Mouse (Mus musculus): ENCODE data around the gene Tmem204. TPM values are rescaled to one million over a fixed set of nuclear protein-coding genes. Genes with fewer than 3 reads are reported as not detected.

The Tmem204 gene
- polyA plus RNA-seq, 1 experiment from 2014 or later = 9.4 TPM

- Histone ChIP-seq H3K4me1 (ENCODE audit: insufficient read depth) (peaks cover 19% of the 10 kb centered on the region), H3K27ac (ENCODE audit: low read depth) (peak overlapping the region; percentile 87), H3K36me3 (replicated peaks; ENCODE audit: insufficient read depth, low read length) (peaks cover 16% of the 10 kb centered on the region), H3K9ac (replicated peaks) (peak overlapping the region; percentile 76), H3K27me3 (ENCODE audit: insufficient read depth, low read length) (no peaks in the 10 kb centered on the region), H3K4me3 (ENCODE audit: low read depth, low read length) (peak overlapping the region; percentile 73), H3K9me3 (ENCODE audit: low read length) (no peaks in the 10 kb centered on the region), H3K4me2 (ENCODE audit: low read depth, low read length) (peak overlapping the region; percentile 83)
- under 1% methylated on average over 55 of the region's 55 CpGs for WGBS (ENCODE audit: insufficient replicate concordance)
- ATAC-seq (peak; percentile 84), DNase-seq (peak; percentile 84)
- TF ChIP-seq EP300 (IDR thresholded peaks at IDR 0.05; ENCODE audit: low read depth) = 0 out of 2 replicates have a peak, but pooled peaks have one; percentile 2
- peak; percentile 55 for TF ChIP-seq CTCF (IDR thresholded peaks at IDR 0.05; ENCODE audit: low read depth)
Measured at GRCm38 (mm10) chr17:25016292-25017132, 66.9 kb downstream of the Tmem204 start.

- Histone ChIP-seq H3K27me3 (ENCODE audit: insufficient read depth, low read length) (no peaks in the 10 kb centered on the region), H3K27ac (ENCODE audit: low read depth) (peak within 1 kb of the TSS; percentile 91), H3K4me2 (ENCODE audit: low read depth, low read length) (peak within 1 kb of the TSS; percentile 98), H3K9ac (replicated peaks) (peak within 1 kb of the TSS; percentile 96), H3K4me3 (ENCODE audit: low read depth, low read length) (peak within 1 kb of the TSS; percentile 82), H3K9me3 (ENCODE audit: low read length) (no peaks in the 10 kb centered on the region), H3K4me1 (ENCODE audit: insufficient read depth) (peaks cover 19% of the 10 kb centered on the region), H3K36me3 (replicated peaks; ENCODE audit: insufficient read depth, low read length) (peaks cover 23% of the 10 kb centered on the region)
- under 1% methylated on average over 62 of the region's 62 CpGs for WGBS (ENCODE audit: insufficient replicate concordance)
- TF ChIP-seq EP300 (IDR thresholded peaks at IDR 0.05; ENCODE audit: low read depth) (0 out of 2 replicates have a peak, but pooled peaks have one; percentile 2), CTCF (IDR thresholded peaks at IDR 0.05; ENCODE audit: low read depth) (no peak)
- peak; percentile 93 for ATAC-seq
- peak; percentile 99 for DNase-seq
Measured at GRCm38 (mm10) chr17:25015655-25016291, 67.6 kb downstream of the Tmem204 start, which contains the start of the genes Cramp1l and Ift140. TSS of gene Cramp1l (minus strand) at chr17:25015788. TSS of gene Ift140 (plus strand) at chr17:25016085.

GRCm38 (mm10) chr17:25014841-25015570 is 68.4 kb downstream of the Tmem204 start:
- ATAC-seq (peak; percentile 22), DNase-seq (peak; percentile 72)
- 1% methylated on average over 39 of the region's 39 CpGs for WGBS (ENCODE audit: insufficient replicate concordance)
- peaks cover 19% of the 10 kb centered on the region for H3K4me1 ChIP-seq (ENCODE audit: insufficient read depth)
- peak overlapping the region; percentile 98 for H3K4me2 ChIP-seq (ENCODE audit: low read depth, low read length)
- peaks cover 27% of the 10 kb centered on the region for H3K36me3 ChIP-seq (replicated peaks; ENCODE audit: insufficient read depth, low read length)
- TF ChIP-seq CTCF (IDR thresholded peaks at IDR 0.05; ENCODE audit: low read depth) (no peak), EP300 (IDR thresholded peaks at IDR 0.05; ENCODE audit: low read depth) (no peak)
- H3K27ac ChIP-seq (ENCODE audit: low read depth) = peak overlapping the region; percentile 91
- H3K9ac ChIP-seq (replicated peaks) = peak overlapping the region; percentile 96
- H3K9me3 ChIP-seq (ENCODE audit: low read length) = no peaks in the 10 kb centered on the region
- peak overlapping the region; percentile 82 for H3K4me3 ChIP-seq (ENCODE audit: low read depth, low read length)
- H3K27me3 ChIP-seq (ENCODE audit: insufficient read depth, low read length) = no peaks in the 10 kb centered on the region

GRCm38 (mm10) chr17:25013606-25014501 is 69.5 kb downstream of the Tmem204 start:
- H3K4me2 ChIP-seq (ENCODE audit: low read depth, low read length) = peak overlapping the region; percentile 98
- ATAC-seq = no peak
- H3K27ac ChIP-seq (ENCODE audit: low read depth) = peak overlapping the region; percentile 91
- peak overlapping the region; percentile 96 for H3K9ac ChIP-seq (replicated peaks)
- no peaks in the 10 kb centered on the region for H3K27me3 ChIP-seq (ENCODE audit: insufficient read depth, low read length)
- peak overlapping the region; percentile 82 for H3K4me3 ChIP-seq (ENCODE audit: low read depth, low read length)
- TF ChIP-seq EP300 (IDR thresholded peaks at IDR 0.05; ENCODE audit: low read depth) (no peak), CTCF (IDR thresholded peaks at IDR 0.05; ENCODE audit: low read depth) (no peak)
- H3K36me3 ChIP-seq (replicated peaks; ENCODE audit: insufficient read depth, low read length) = peaks cover 36% of the 10 kb centered on the region
- peak; percentile 64 for DNase-seq
- 1% methylated on average over 76 of the region's 81 CpGs for WGBS (ENCODE audit: insufficient replicate concordance)
- H3K9me3 ChIP-seq (ENCODE audit: low read length) = no peaks in the 10 kb centered on the region
- peaks cover 19% of the 10 kb centered on the region for H3K4me1 ChIP-seq (ENCODE audit: insufficient read depth)

Other genes starting within 250 kb of the Tmem204 start
- gene Hagh, start 243.4 kb downstream of the Tmem204 start, polyA plus RNA-seq (2015; fragmentation: Nextera tagmentation; extraction: Ambion mirVana) = 233 and 241 TPM in 2 replicates
- 84.9 and 90.0 TPM in 2 replicates for gene Fahd1, start 233.2 kb downstream of the Tmem204 start, polyA plus RNA-seq (2015; fragmentation: Nextera tagmentation; extraction: Ambion mirVana)
- 28.0 and 32.4 TPM in 2 replicates for gene Igfals, start 217.6 kb downstream of the Tmem204 start, polyA plus RNA-seq (2015; fragmentation: Nextera tagmentation; extraction: Ambion mirVana)
- gene Nubp2, start 197.2 kb downstream of the Tmem204 start, polyA plus RNA-seq (2015; fragmentation: Nextera tagmentation; extraction: Ambion mirVana) = 41.5 and 46.4 TPM in 2 replicates
- gene Spsb3, start 196.9 kb downstream of the Tmem204 start, polyA plus RNA-seq (2015; fragmentation: Nextera tagmentation; extraction: Ambion mirVana) = 43.5 and 45.5 TPM in 2 replicates
- gene Eme2, start 188.5 kb downstream of the Tmem204 start, polyA plus RNA-seq (2015; fragmentation: Nextera tagmentation; extraction: Ambion mirVana) = 11.3 and 11.9 TPM in 2 replicates
- 99.6 and 101 TPM in 2 replicates for gene Mrps34, start 188.5 kb downstream of the Tmem204 start, polyA plus RNA-seq (2015; fragmentation: Nextera tagmentation; extraction: Ambion mirVana)
- 37.1 and 37.8 TPM in 2 replicates for gene Nme3, start 187.1 kb downstream of the Tmem204 start, polyA plus RNA-seq (2015; fragmentation: Nextera tagmentation; extraction: Ambion mirVana)
- gene Mapk8ip3, start 146.6 kb downstream of the Tmem204 start, polyA plus RNA-seq (2015; fragmentation: Nextera tagmentation; extraction: Ambion mirVana) = 4.0 and 4.5 TPM in 2 replicates
- gene Jpt2, start 122.9 kb downstream of the Tmem204 start, polyA plus RNA-seq (2015; fragmentation: Nextera tagmentation; extraction: Ambion mirVana) = 22.4 and 25.1 TPM in 2 replicates
- gene Cramp1l, start 67.8 kb downstream of the Tmem204 start, polyA plus RNA-seq (2015; fragmentation: Nextera tagmentation; extraction: Ambion mirVana) = 1.4 and 1.8 TPM in 2 replicates
- 36.9 and 42.7 TPM in 2 replicates for gene Ift140, start 67.5 kb downstream of the Tmem204 start, polyA plus RNA-seq (2015; fragmentation: Nextera tagmentation; extraction: Ambion mirVana)
- 5.3 and 5.7 TPM in 2 replicates for gene Telo2, start 32.4 kb upstream of the Tmem204 start, polyA plus RNA-seq (2015; fragmentation: Nextera tagmentation; extraction: Ambion mirVana)
- not detected in 2 replicates for gene Ptx4, start 37.2 kb upstream of the Tmem204 start, polyA plus RNA-seq (2015; fragmentation: Nextera tagmentation; extraction: Ambion mirVana)
- 7.3 and 8.6 TPM in 2 replicates for gene Clcn7, start 49.8 kb upstream of the Tmem204 start, polyA plus RNA-seq (2015; fragmentation: Nextera tagmentation; extraction: Ambion mirVana)
- gene Ccdc154, start 78.9 kb upstream of the Tmem204 start, polyA plus RNA-seq (2015; fragmentation: Nextera tagmentation; extraction: Ambion mirVana) = not detected in 2 replicates
- not detected in 2 replicates for gene Gm38655, start 91.9 kb upstream of the Tmem204 start, polyA plus RNA-seq (2015; fragmentation: Nextera tagmentation; extraction: Ambion mirVana)
- 15.6 and 15.8 TPM in 2 replicates for gene BC003965, start 101.0 kb upstream of the Tmem204 start, polyA plus RNA-seq (2015; fragmentation: Nextera tagmentation; extraction: Ambion mirVana)
- 2.3 and 3.4 TPM in 2 replicates for gene Unkl, start 104.8 kb upstream of the Tmem204 start, polyA plus RNA-seq (2015; fragmentation: Nextera tagmentation; extraction: Ambion mirVana)
- 21.2 and 22.8 TPM in 2 replicates for gene Gnptg, start 156.5 kb upstream of the Tmem204 start, polyA plus RNA-seq (2015; fragmentation: Nextera tagmentation; extraction: Ambion mirVana)
- 19.1 and 19.7 TPM in 2 replicates for gene Tsr3, start 156.6 kb upstream of the Tmem204 start, polyA plus RNA-seq (2015; fragmentation: Nextera tagmentation; extraction: Ambion mirVana)
- gene Baiap3, start 172.8 kb upstream of the Tmem204 start, polyA plus RNA-seq (2015; fragmentation: Nextera tagmentation; extraction: Ambion mirVana) = 0.54 and 0.58 TPM in 2 replicates
- gene Ube2i, start 191.0 kb upstream of the Tmem204 start, polyA plus RNA-seq (2015; fragmentation: Nextera tagmentation; extraction: Ambion mirVana) = 155 and 164 TPM in 2 replicates
- gene Prss34, start 214.8 kb upstream of the Tmem204 start, polyA plus RNA-seq (2015; fragmentation: Nextera tagmentation; extraction: Ambion mirVana) = 11.1 and 15.4 TPM in 2 replicates
- gene Prss28, start 225.1 kb upstream of the Tmem204 start, polyA plus RNA-seq (2015; fragmentation: Nextera tagmentation; extraction: Ambion mirVana) = not detected in 2 replicates
- not detected in 2 replicates for gene Prss29, start 235.1 kb upstream of the Tmem204 start, polyA plus RNA-seq (2015; fragmentation: Nextera tagmentation; extraction: Ambion mirVana)

All from liver, postnatal 0 days (tissue).